Mouse (Mus musculus): Measurements from ENCODE around the gene Lrrc17.

DNA sequence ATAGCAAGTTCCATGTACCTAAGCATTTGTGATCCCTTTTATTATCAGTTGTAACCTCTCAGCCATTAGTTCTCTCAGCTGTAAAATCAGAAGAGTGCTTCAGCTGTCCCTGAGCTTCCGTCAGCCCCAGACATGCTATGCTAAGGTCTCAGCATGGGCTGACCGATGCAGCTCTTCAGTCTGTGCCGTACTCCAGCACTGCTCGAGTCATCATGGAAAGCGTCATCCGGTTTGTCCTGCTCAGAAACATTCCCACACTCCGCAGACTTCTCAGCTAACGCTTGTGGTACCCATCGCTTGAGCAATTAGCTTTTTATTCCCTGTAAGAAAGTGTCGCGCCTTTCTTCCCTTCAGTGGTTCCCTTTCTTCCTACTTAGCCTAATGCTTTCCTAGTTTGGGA lies 44.4 kb upstream of the Lrrc17 start:
- TF ChIP-seq CTCF (conservative IDR thresholded peaks at IDR 0.05; ENCODE audit: insufficient read depth, insufficient read length, low read depth, low read length) = no peak
- TF ChIP-seq POLR2A (IDR thresholded peaks at IDR 0.05; ENCODE audit: low read depth, low read length) = no peak
